Mouse (Mus musculus): ENCODE data around the gene Mzt1. TPM values are rescaled to one million over a fixed set of nuclear protein-coding genes. Genes with fewer than 3 reads are reported as not detected.

The Mzt1 gene
- polyA plus RNA-seq, 1 experiment = 11.2 TPM

- H3K27me3 ChIP-seq (ENCODE audit: control insufficient read depth, insufficient read depth, insufficient read length) = no peaks in the 10 kb centered on the region
- no peak for TF ChIP-seq MYOG (IDR thresholded peaks at IDR 0.05; ENCODE audit: control insufficient read depth in 1 of 3, insufficient read depth in 1 of 3, insufficient read length in 2 of 3, low read depth in 2 of 3)
- no peak for TF ChIP-seq TCF3 (IDR thresholded peaks at IDR 0.05; ENCODE audit: insufficient read length, low read depth)
- TF ChIP-seq POLR2A (IDR thresholded peaks at IDR 0.05; ENCODE audit: insufficient read length, low read depth) = no peak
- no peak for TF ChIP-seq REST (IDR thresholded peaks at IDR 0.05; ENCODE audit: insufficient read depth, insufficient read length)
- TF ChIP-seq POLR2AphosphoS2 (IDR thresholded peaks at IDR 0.05; ENCODE audit: insufficient read length, low read depth) = no peak
- no peak for TF ChIP-seq E2F4 (IDR thresholded peaks at IDR 0.05; ENCODE audit: insufficient read depth)
- no peak for TF ChIP-seq SRF (IDR thresholded peaks at IDR 0.05; ENCODE audit: control insufficient read depth, insufficient read length, low read depth)
- TF ChIP-seq CEBPB (IDR thresholded peaks at IDR 0.05; ENCODE audit: insufficient read depth, poor library complexity, severe bottlenecking) = no peak
- no peak for TF ChIP-seq MYOD1 (IDR thresholded peaks at IDR 0.05; ENCODE audit: control insufficient read depth in 1 of 3, insufficient read length in 2 of 3, low read depth in 2 of 3)
- no peak for TF ChIP-seq USF1 (IDR thresholded peaks at IDR 0.05; ENCODE audit: low read depth)
- no peak for TF ChIP-seq MAX (IDR thresholded peaks at IDR 0.05; ENCODE audit: low read depth)
- TF ChIP-seq TCF12 (IDR thresholded peaks at IDR 0.05; ENCODE audit: insufficient read depth, poor library complexity, severe bottlenecking) = no peak
- peak overlapping the region; percentile 51 for H3K4me2 ChIP-seq (ENCODE audit: low read depth)
- H3K4me3 ChIP-seq = no peak overlapping the region
- no peaks in the 10 kb centered on the region for H3K36me3 ChIP-seq (ENCODE audit: control insufficient read depth, insufficient read depth)
- H3ac ChIP-seq (ENCODE audit: control insufficient read depth, insufficient read length) = no peak overlapping the region
- H3K79me2 ChIP-seq (ENCODE audit: control insufficient read depth, insufficient read depth) = no peaks in the 10 kb centered on the region
Measured at GRCm38 (mm10) chr14:99022346-99023086, 23.4 kb downstream of the Mzt1 start.

- Histone ChIP-seq H3K4me3 (no peak overlapping the region), H3K27me3 (ENCODE audit: control insufficient read depth, insufficient read depth, insufficient read length) (no peaks in the 10 kb centered on the region), H3ac (ENCODE audit: control insufficient read depth, insufficient read length) (no peak overlapping the region), H3K79me2 (ENCODE audit: control insufficient read depth, insufficient read depth) (no peaks in the 10 kb centered on the region), H3K4me2 (ENCODE audit: low read depth) (no peak overlapping the region), H3K36me3 (ENCODE audit: control insufficient read depth, insufficient read depth) (no peaks in the 10 kb centered on the region)
- TF ChIP-seq MYOG (IDR thresholded peaks at IDR 0.05; ENCODE audit: control insufficient read depth in 1 of 3, insufficient read depth in 1 of 3, insufficient read length in 2 of 3, low read depth in 2 of 3) = no peak
- TF ChIP-seq E2F4 (IDR thresholded peaks at IDR 0.05; ENCODE audit: insufficient read depth) = no peak
- TF ChIP-seq REST (IDR thresholded peaks at IDR 0.05; ENCODE audit: insufficient read depth, insufficient read length) = no peak
- no peak for TF ChIP-seq POLR2A (IDR thresholded peaks at IDR 0.05; ENCODE audit: insufficient read length, low read depth)
- no peak for TF ChIP-seq CEBPB (IDR thresholded peaks at IDR 0.05; ENCODE audit: insufficient read depth, poor library complexity, severe bottlenecking)
- TF ChIP-seq MYOD1 (IDR thresholded peaks at IDR 0.05; ENCODE audit: control insufficient read depth in 1 of 3, insufficient read length in 2 of 3, low read depth in 2 of 3) = no peak
- TF ChIP-seq TCF12 (IDR thresholded peaks at IDR 0.05; ENCODE audit: insufficient read depth, poor library complexity, severe bottlenecking) = no peak
- no peak for TF ChIP-seq POLR2AphosphoS2 (IDR thresholded peaks at IDR 0.05; ENCODE audit: insufficient read length, low read depth)
- no peak for TF ChIP-seq SRF (IDR thresholded peaks at IDR 0.05; ENCODE audit: control insufficient read depth, insufficient read length, low read depth)
- TF ChIP-seq USF1 (IDR thresholded peaks at IDR 0.05; ENCODE audit: low read depth) = no peak
- TF ChIP-seq TCF3 (IDR thresholded peaks at IDR 0.05; ENCODE audit: insufficient read length, low read depth) = no peak
- no peak for TF ChIP-seq MAX (IDR thresholded peaks at IDR 0.05; ENCODE audit: low read depth)
Measured at GRCm38 (mm10) chr14:99019136-99019808, 26.7 kb downstream of the Mzt1 start.

- no peak for TF ChIP-seq TCF12 (IDR thresholded peaks at IDR 0.05; ENCODE audit: insufficient read depth, poor library complexity, severe bottlenecking)
- Histone ChIP-seq H3K36me3 (ENCODE audit: control insufficient read depth, insufficient read depth) (no peaks in the 10 kb centered on the region), H3ac (ENCODE audit: control insufficient read depth, insufficient read length) (no peak overlapping the region), H3K79me2 (ENCODE audit: control insufficient read depth, insufficient read depth) (no peaks in the 10 kb centered on the region), H3K4me2 (ENCODE audit: low read depth) (no peak overlapping the region), H3K27me3 (ENCODE audit: control insufficient read depth, insufficient read depth, insufficient read length) (no peaks in the 10 kb centered on the region), H3K4me3 (no peak overlapping the region)
Measured at GRCm38 (mm10) chr14:99018691-99019090, 27.2 kb downstream of the Mzt1 start.

GRCm38 (mm10) chr14:99010920-99011313, 35.0 kb downstream of the Mzt1 start:
- Histone ChIP-seq H3K4me3 (no peak overlapping the region), H3K4me2 (ENCODE audit: low read depth) (peak overlapping the region; percentile 59), H3K36me3 (ENCODE audit: control insufficient read depth, insufficient read depth) (no peaks in the 10 kb centered on the region), H3K27me3 (ENCODE audit: control insufficient read depth, insufficient read depth, insufficient read length) (no peaks in the 10 kb centered on the region), H3ac (ENCODE audit: control insufficient read depth, insufficient read length) (no peak overlapping the region), H3K79me2 (ENCODE audit: control insufficient read depth, insufficient read depth) (no peaks in the 10 kb centered on the region)
- TF ChIP-seq MAX (IDR thresholded peaks at IDR 0.05; ENCODE audit: low read depth) = no peak
- TF ChIP-seq POLR2AphosphoS2 (IDR thresholded peaks at IDR 0.05; ENCODE audit: insufficient read length, low read depth) = no peak
- no peak for TF ChIP-seq SRF (IDR thresholded peaks at IDR 0.05; ENCODE audit: control insufficient read depth, insufficient read length, low read depth)
- no peak for TF ChIP-seq MYOD1 (IDR thresholded peaks at IDR 0.05; ENCODE audit: control insufficient read depth in 1 of 3, insufficient read length in 2 of 3, low read depth in 2 of 3)
- no peak for TF ChIP-seq E2F4 (IDR thresholded peaks at IDR 0.05; ENCODE audit: insufficient read depth)
- TF ChIP-seq POLR2A (IDR thresholded peaks at IDR 0.05; ENCODE audit: insufficient read length, low read depth) = no peak

Data from myocyte (in vitro differentiated cells).